Mouse (Mus musculus) gastrocnemius, adult 2 months (tissue): ENCODE measurements around the gene Msmp. TPM values are rescaled to one million over a fixed set of nuclear protein-coding genes. Genes with fewer than 3 reads are reported as not detected.

Experiments
- DNase-seq: peaks from one replicate; pipeline ENCODE4 v3.0.0; 2022
- H3K27ac ChIP-seq: fragments of 200-600 bp; 2 replicates; pipeline ENCODE4 v1.8.1; 2022; ENCODE audit warnings: mild to moderate bottlenecking
- H3K4me3 ChIP-seq: fragments of 200-600 bp; 2 replicates; pipeline ENCODE4 v1.8.1; 2022; ENCODE audit warnings: mild to moderate bottlenecking, moderate library complexity
- CTCF ChIP-seq: fragments of 200-600 bp; IDR thresholded peaks from 2 replicates; pipeline ENCODE4 v1.8.1; 2022; ENCODE audit warnings: antibody characterized with exemption, mild to moderate bottlenecking, moderate library complexity
- intact Hi-C: fragments of 180-260 bp; cut with DNase I; formaldehyde crosslinking; loops from one replicate; pipeline ENCODE4 v1.15.1; 2025
- long read RNA-seq, 2 experiments: library from polyadenylated mRNA; stranded (forward); transcript quantifications; one replicate each; pipeline ENCODE4 v2.0.0; 2021
- total RNA-seq, 2 experiments: library from RNA; stranded (reverse); gene quantifications; 2 replicates each; pipeline ENCODE4 v1.2.3; 2021

The Msmp gene
- under 1 TPM in 1 of 2 experiments, not detected in 1; 0.45 TPM for total RNA-seq
- long read RNA-seq, experiment 1, partial matches to known transcripts, result 0 of 1 reads
- long read RNA-seq, experiment 1, other reads (novel, unspliced or antisense), result 0 of 1 reads
- long read RNA-seq, experiment 2, result 0 reads

GRCm38 (mm10) chr4:43584444-43585416 is at the start of gene Msmp:
Gene Msmp (minus strand): TSS chr4:43584494.
- TF ChIP-seq CTCF, result no peak
- Histone ChIP-seq H3K27ac (peak within 1 kb of the TSS; percentile 71), H3K4me3 (no peak within 1 kb of the TSS)
- DNase-seq, result no peak
- intact Hi-C loops, result no loop called here

DNA sequence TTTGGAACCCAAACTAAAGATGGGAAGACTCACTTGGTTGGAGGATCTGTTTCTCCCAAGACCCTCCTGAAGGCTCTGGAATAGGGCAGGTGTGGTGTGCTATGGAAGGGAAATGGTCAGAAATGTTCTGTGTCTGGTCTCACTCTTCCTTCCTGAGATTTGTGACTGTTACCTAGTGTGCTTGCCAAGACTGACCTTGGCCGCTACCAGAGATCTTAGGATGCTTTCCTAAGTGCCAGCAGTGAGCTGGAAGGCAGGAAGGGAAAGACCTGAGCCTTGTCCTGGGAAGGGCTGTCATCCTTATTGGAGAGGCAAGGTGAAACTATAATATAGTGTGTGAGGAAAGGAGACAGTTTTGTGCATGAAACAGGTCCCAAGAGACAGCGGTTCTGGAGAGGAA is 49.4 kb upstream of the Msmp start:
- Histone ChIP-seq H3K27ac (no peak overlapping the region; the same call in 1 of the 2 replicates), H3K4me3 (no peak overlapping the region)
- TF ChIP-seq CTCF, result no peak
- no peak for DNase-seq
- intact Hi-C loops, result loop anchor here (5.0 kb wide), 1 partner anchor 229 kb away; no protein-coding TSS in a partner anchor

- Histone ChIP-seq H3K27ac (no peak overlapping the region; the same call in 1 of the 2 replicates), H3K4me3 (no peak overlapping the region; the same call in 1 of the 2 replicates)
- TF ChIP-seq CTCF, result no peak
- no peak for DNase-seq
- intact Hi-C loops, result loop anchor here (5.0 kb wide), 1 partner anchor 229 kb away; no protein-coding TSS in a partner anchor
Observed at GRCm38 (mm10) chr4:43633296-43633695, 49.0 kb upstream of the Msmp start.

DNA sequence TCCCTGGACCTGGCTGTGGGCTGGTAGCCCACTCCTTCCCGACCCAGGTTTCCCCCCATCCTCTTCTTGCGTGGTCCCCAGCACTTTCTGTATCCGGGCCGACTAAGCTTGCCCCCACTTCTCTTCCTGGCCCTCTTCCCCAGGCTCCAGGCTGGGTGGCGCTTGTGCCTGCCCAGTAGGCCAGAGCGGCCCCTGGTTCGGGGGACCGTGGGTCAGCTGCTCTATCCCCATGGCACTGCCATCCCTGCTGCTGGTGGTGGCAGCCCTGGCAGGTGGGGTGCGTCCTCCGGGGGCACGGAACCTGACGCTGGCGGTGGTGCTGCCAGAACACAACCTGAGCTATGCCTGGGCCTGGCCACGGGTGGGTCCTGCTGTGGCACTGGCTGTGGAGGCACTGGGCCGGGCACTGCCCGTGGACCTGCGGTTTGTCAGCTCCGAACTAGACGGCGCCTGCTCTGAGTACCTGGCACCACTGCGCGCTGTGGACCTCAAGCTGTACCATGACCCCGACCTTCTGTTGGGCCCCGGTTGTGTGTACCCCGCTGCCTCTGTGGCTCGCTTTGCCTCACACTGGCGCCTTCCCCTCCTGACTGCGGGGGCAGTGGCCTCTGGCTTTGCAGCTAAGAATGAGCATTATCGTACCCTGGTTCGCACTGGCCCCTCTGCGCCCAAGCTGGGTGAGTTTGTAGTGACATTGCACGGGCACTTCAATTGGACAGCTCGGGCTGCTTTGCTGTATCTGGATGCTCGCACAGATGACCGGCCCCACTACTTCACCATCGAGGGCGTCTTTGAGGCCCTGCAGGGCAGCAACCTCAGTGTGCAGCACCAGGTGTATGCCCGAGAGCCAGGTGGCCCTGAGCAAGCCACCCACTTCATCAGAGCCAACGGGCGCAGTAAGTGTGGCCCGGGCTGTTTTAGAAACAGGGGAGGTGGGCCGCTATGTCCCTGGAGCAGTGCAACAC is 47.9 kb upstream of the Msmp start:
- Histone ChIP-seq H3K4me3 (peak overlapping the region; percentile 91), H3K27ac (peak overlapping the region; percentile 93)
- intact Hi-C loops, result loop anchor here (5.0 kb wide), 1 partner anchor 230 kb away; no protein-coding TSS in a partner anchor
- DNase-seq, result peak; percentile 60
- no peak for TF ChIP-seq CTCF

DNA sequence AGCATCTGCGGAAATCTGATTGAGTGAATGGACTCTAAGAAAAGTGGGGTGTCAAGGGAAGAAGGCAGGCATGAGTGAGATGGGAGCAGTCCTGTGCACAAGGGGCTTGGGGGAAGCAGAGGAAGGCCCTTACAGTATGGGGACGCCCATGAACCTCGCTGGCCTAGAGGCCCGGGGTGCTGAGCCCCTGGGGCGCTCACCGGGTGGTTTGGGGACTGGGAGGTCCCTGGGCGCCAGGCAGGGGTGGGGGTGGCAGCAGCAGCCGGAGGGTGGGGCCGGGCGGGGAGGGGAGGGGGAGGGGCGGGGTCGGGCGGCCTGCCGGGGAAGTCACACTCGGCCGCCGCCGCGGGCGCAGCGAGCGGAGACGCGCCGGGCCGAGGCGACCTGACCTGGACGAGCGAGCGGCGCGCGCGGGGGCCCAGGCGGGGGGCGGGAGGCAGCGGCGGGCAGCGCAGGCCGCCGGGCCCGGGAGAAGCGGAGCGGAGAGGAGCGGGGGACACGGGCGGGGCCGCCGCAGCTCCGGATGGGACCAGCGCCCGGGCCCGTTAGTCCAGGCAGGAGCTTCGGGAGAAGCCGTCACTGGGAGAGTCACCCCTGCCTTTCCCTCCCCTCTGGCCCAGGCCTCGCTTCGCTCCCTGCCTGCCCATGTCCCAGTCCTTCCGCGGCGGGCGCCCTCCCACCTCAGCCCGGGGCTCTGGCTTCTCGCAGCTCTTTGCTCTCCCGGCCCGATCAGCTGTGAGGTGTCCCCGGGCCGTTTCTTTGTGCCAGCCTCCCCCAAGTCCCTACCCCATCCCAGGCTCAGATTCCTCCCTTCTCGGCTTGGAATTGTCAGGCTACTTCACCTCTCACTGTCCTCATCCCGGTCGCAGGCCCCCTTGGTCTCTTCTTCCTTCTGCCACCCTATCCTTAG is 47.0 kb upstream of the Msmp start, which contains the start of gene Npr2:
Npr2 (plus strand) TSS at position 890 of the 910 bp plus-strand sequence.
- no peak for TF ChIP-seq CTCF
- intact Hi-C loops, result loop anchor here (5.0 kb wide), 1 partner anchor 231 kb away; no protein-coding TSS in a partner anchor
- peak; percentile 80 for DNase-seq

GRCm38 (mm10) chr4:43630671-43631045 is 46.4 kb upstream of the Msmp start:
- TF ChIP-seq CTCF, result no peak
- Histone ChIP-seq H3K4me3 (peak overlapping the region; percentile 91), H3K27ac (peak overlapping the region; percentile 93)
- no peak for DNase-seq
- intact Hi-C loops, result loop anchor here (1.0 to 5.0 kb wide), 3 partner anchors 40 to 232 kb away; no protein-coding TSS in a partner anchor

More for the DNA sequence above, 47.0 kb upstream of the Msmp start, which contains the start of gene Npr2:
- H3K27ac ChIP-seq, result peak within 1 kb of the TSS; percentile 93
- H3K4me3 ChIP-seq, result peak within 1 kb of the TSS; percentile 91

- peak; percentile 91 for TF ChIP-seq CTCF
- Histone ChIP-seq H3K27ac (peak overlapping the region; percentile 93; the same call in 1 of the 2 replicates), H3K4me3 (peak overlapping the region; percentile 91)
- peak; percentile 74 for DNase-seq
- intact Hi-C loops, result loop anchor here (1.0 to 5.0 kb wide), 3 partner anchors 40 to 232 kb away; no protein-coding TSS in a partner anchor
Observed at GRCm38 (mm10) chr4:43630030-43630581, 45.8 kb upstream of the Msmp start.

DNA sequence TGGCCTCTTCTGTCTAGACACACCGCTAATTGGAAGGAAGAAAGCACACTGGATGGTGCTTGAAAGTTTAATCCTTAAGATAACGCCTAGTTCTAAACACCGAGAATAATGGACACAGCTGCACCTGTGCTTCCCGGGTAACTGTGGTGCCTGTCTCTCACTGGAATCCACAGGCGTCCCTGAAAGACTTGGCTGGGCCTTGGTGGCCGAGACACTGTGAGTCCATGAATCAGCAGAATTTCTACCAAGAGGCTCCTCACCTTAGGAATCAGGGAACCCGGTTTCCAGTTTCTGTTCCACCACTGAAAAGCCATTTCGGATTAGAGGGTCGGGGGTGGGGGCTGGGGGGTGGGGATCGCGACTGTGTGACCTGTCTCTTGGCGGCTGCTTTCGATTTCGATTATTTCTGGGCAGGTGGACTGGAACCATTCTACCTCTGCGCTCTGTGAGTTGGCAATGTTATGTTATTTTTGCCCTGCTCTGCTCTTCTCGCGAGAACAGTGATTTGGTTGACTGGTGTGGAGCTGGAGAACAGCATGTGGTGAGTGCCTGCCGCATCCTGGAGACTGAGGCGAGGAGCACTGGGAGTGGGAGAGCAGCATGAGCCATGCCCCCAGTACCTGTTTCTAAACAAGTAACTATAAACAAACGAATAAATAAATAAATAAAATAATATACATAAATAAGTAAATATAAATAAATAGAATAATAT is 45.0 kb upstream of the Msmp start:
- DNase-seq, result no peak
- no peak for TF ChIP-seq CTCF
- peak overlapping the region; percentile 47 for H3K4me3 ChIP-seq
- intact Hi-C loops, result no loop called here
- H3K27ac ChIP-seq, result peak overlapping the region; percentile 63

GRCm38 (mm10) chr4:43620146-43620778 is 36.0 kb upstream of the Msmp start:
- no peak for DNase-seq
- Histone ChIP-seq H3K4me3 (no peak overlapping the region), H3K27ac (no peak overlapping the region)
- no peak for TF ChIP-seq CTCF
- intact Hi-C loops, result no loop called here
